Mouse (Mus musculus) ES-E14 (cell line): ENCODE results near the gene Zfp523. TPM values are rescaled to one million over a fixed set of nuclear protein-coding genes. Genes with fewer than 3 reads are reported as not detected.

Experiments used
- DNase-seq: peaks from one replicate; pipeline ENCODE4 v3.0.0-alpha.2; 2013; ENCODE audit warnings: low read depth, low spot score
- H3K27ac ChIP-seq: 2 replicates; pipeline ENCODE4 v1.5.1; 2012; ENCODE audit warnings: low read depth, mild to moderate bottlenecking, low read length, moderate library complexity, mixed read lengths; ENCODE audit not compliant: poor library complexity, insufficient read depth, severe bottlenecking
- H3K36me3 ChIP-seq: 2 replicates; pipeline ENCODE4 v1.6.1; 2012; ENCODE audit warnings: mild to moderate bottlenecking, low read length, moderate library complexity, mixed read lengths; ENCODE audit not compliant: control insufficient read depth, poor library complexity, insufficient read depth, severe bottlenecking
- H3K4me1 ChIP-seq, 2 experiments: fragments of 150-350 bp in 1 of 2; sonication (generic) in 1 of 2; 2 replicates each; pipeline ENCODE4 v1.6.1; 2012; ENCODE audit warnings: low read length in 2 of 2, mild to moderate bottlenecking in 1 of 2, mixed read lengths in 1 of 2; ENCODE audit not compliant: control insufficient read depth in 2 of 2, insufficient read depth in 2 of 2, poor library complexity in 1 of 2
- H3K4me3 ChIP-seq, 2 experiments: fragments of 150-350 bp in 1 of 2; sonication (generic) in 1 of 2; 2 replicates each; pipeline ENCODE4 v1.5.1; 2012; ENCODE audit warnings: low read length in 2 of 2, low read depth in 1 of 2, mild to moderate bottlenecking in 1 of 2, mixed read lengths in 1 of 2; ENCODE audit not compliant: insufficient read depth in 1 of 2, poor library complexity in 1 of 2, severe bottlenecking in 1 of 2
- H3K9ac ChIP-seq: 2 replicates; pipeline ENCODE4 v1.6.1; 2012; ENCODE audit warnings: low read depth, mild to moderate bottlenecking, low read length, mixed read lengths; ENCODE audit not compliant: poor library complexity, insufficient read depth, severe bottlenecking
- H3K9me3 ChIP-seq: fragments of 150-350 bp; sonication (generic); 2 replicates; pipeline ENCODE4 v1.6.1; 2012; ENCODE audit warnings: low read depth, mild to moderate bottlenecking, low read length; ENCODE audit not compliant: control insufficient read depth, insufficient read depth
- CHD2 ChIP-seq: IDR thresholded peaks from 2 replicates; pipeline ENCODE4 v1.6.1; 2014; ENCODE audit warnings: mild to moderate bottlenecking, low read depth, low read length, inconsistent platforms
- HCFC1 ChIP-seq: IDR thresholded peaks from 2 replicates; pipeline ENCODE4 v1.6.1; 2012; ENCODE audit warnings: low read length, inconsistent platforms, borderline replicate concordance; ENCODE audit not compliant: insufficient read depth
- MAFK ChIP-seq: IDR thresholded peaks from 2 replicates; pipeline ENCODE4 v1.6.1; 2014; ENCODE audit warnings: mild to moderate bottlenecking, low read depth, low read length, inconsistent platforms; ENCODE audit not compliant: insufficient read depth
- ZC3H11A ChIP-seq: IDR thresholded peaks from 2 replicates; pipeline ENCODE4 v1.6.1; 2012; ENCODE audit warnings: low read depth, mild to moderate bottlenecking, inconsistent platforms, low read length, borderline replicate concordance
- ZNF384 ChIP-seq: IDR thresholded peaks from 2 replicates; pipeline ENCODE4 v1.6.1; 2012; ENCODE audit warnings: low read depth, low read length, inconsistent platforms
- in situ Hi-C, 2 experiments: fragments of 600-800 bp; cut with MboI; formaldehyde crosslinking; loops; one replicate each; pipeline ENCODE4 v1.15.1; 2025; ENCODE audit warnings: low sequenced_read_pairs in 2 of 2, inconsistent platforms in 1 of 2; ENCODE audit not compliant: unreplicated experiment in 2 of 2
- total RNA-seq: library from RNA; depleted of rRNA; stranded (reverse); fragments of 300-350 nt; gene quantifications from 2 replicates; pipeline ENCODE4 v1.2.3, GENCODE M21; 2012

The Zfp523 gene
- total RNA-seq, 1 experiment: 11.4 TPM

DNA sequence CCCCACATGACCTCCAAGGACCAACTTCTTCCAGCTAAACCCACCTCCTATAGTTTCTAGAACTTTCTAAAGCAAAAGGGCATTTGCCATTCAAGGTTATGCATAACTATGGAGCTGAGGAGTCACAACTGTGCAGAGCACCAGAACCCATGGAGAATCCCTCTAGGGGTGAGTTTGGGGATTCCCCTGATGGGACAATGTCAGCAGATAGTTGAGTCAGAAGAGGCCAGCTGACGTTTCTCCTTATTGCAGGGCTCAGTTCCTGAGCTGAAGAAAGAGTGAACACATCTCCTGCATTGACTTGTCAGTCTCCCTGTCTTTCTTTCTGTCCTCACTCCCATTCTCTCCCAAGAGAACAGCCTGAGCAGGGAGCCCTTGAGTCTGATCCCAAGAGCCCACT is 15.8 kb downstream of the Zfp523 start:
- in situ Hi-C loops: no loop called here
- TF ChIP-seq HCFC1 (no peak), ZC3H11A (no peak), MAFK (no peak), ZNF384 (no peak), CHD2 (no peak)
- DNase-seq: no peak
- Histone ChIP-seq H3K4me1 (no peaks in the 10 kb centered on the region), H3K27ac (no peak overlapping the region), H3K9ac (no peak overlapping the region), H3K36me3 (peaks cover 2% of the 10 kb centered on the region; the same call in 1 of the 2 replicates), H3K9me3 (no peaks in the 10 kb centered on the region), H3K4me3 (no peak overlapping the region)

DNA sequence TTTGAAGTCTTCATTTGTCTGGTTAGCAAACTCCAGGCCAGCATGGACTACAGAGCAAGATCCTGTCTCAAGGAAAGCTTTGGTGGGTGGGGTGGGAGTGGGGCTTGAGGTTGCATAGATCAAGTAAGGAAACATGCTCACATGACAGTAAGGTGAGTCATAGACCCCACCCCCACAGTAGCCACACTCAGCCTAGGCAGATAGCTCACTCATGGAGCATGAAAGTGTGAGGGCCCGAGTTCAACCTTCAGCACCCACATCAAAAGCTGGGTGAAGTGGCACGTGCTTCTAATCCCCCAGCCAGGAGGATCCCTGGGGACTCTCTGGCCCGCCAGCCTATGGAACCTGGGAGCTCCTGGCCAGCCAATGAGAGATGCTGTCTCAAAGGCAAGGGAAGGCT is 16.6 kb downstream of the Zfp523 start:
- no peaks in the 10 kb centered on the region for H3K9me3 ChIP-seq
- no peak overlapping the region for H3K27ac ChIP-seq
- no peaks in the 10 kb centered on the region for H3K4me1 ChIP-seq
- no peak overlapping the region for H3K9ac ChIP-seq
- H3K4me3 ChIP-seq: no peak overlapping the region
- in situ Hi-C loops: no loop called here
- DNase-seq: no peak
- peaks cover 2% of the 10 kb centered on the region; the same call in 1 of the 2 replicates for H3K36me3 ChIP-seq
- TF ChIP-seq HCFC1: no peak
- no peak for TF ChIP-seq CHD2
- no peak for TF ChIP-seq ZNF384
- TF ChIP-seq MAFK: no peak
- no peak for TF ChIP-seq ZC3H11A

DNA sequence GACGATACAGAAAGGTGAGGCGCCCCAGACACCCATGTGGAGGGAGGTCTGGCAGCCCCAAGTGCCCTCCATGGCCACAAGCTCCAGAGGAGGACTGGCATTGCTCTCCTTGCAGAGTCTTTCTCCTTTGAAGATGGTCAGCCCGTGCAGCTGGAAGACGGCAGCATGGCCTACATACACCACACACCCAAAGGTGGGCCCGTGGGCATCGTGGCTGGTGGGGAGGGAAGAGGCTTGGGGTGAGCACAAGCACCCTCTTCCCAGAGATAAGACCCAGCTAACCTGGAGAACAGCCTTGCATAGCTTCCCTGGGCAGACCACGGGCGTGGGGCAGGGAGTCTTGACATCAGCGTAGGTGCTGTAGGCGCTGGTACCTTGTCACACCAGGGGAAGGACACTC is 18.1 kb downstream of the Zfp523 start:
- H3K4me1 ChIP-seq: no peaks in the 10 kb centered on the region
- peaks cover 2% of the 10 kb centered on the region; the same call in 1 of the 2 replicates for H3K36me3 ChIP-seq
- in situ Hi-C loops: no loop called here
- TF ChIP-seq ZC3H11A (no peak), HCFC1 (no peak), MAFK (no peak), ZNF384 (no peak), CHD2 (no peak)
- no peak overlapping the region for H3K4me3 ChIP-seq
- H3K27ac ChIP-seq: no peak overlapping the region
- no peak for DNase-seq
- no peak overlapping the region for H3K9ac ChIP-seq
- H3K9me3 ChIP-seq: no peaks in the 10 kb centered on the region

DNA sequence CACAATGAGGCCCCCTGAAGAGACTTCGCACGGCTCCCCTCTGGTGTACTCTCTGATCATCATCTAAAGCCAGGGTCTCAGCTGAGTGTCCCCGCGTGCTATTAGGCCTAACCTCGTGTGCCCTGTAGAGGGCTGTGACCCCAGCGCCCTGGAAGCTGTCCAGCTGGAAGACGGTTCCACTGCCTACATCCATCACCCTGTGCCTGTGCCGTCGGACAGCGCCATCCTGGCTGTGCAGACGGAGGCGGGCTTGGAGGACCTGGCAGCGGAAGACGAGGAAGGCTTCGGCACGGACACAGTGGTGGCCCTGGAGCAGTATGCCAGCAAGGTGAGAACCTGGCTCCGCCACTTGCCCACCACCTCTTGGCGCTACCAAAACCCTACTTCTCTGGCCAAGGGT is 20.7 kb downstream of the Zfp523 start:
- DNase-seq: no peak
- H3K36me3 ChIP-seq: peaks cover 2% of the 10 kb centered on the region; the same call in 1 of the 2 replicates
- H3K9me3 ChIP-seq: no peaks in the 10 kb centered on the region
- H3K27ac ChIP-seq: no peak overlapping the region
- in situ Hi-C loops: no loop called here
- H3K9ac ChIP-seq: no peak overlapping the region
- TF ChIP-seq MAFK: no peak
- no peak for TF ChIP-seq ZNF384
- TF ChIP-seq HCFC1: no peak
- no peak for TF ChIP-seq ZC3H11A
- TF ChIP-seq CHD2: no peak
- no peaks in the 10 kb centered on the region for H3K4me1 ChIP-seq
- no peak overlapping the region for H3K4me3 ChIP-seq

DNA sequence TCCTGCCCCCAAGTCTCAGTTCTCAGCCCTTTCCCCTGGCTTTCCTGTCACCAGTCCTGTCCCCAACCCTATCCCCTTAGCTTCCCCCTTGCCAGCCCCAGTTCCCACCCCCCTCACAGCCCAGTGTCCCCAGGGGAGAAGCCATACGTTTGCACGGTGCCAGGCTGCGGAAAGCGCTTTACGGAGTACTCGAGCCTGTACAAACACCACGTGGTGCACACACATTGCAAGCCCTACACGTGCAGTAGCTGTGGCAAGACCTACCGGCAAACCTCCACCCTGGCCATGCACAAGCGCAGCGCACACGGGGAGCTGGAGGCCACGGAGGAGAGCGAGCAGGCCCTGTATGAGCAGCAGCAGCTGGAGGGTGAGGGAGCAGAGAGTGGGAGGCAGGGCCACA is 25.1 kb downstream of the Zfp523 start:
- peaks cover 3 to 5% of the 10 kb centered on the region in 2 experiments for H3K4me1 ChIP-seq
- H3K9me3 ChIP-seq: no peaks in the 10 kb centered on the region
- H3K4me3 ChIP-seq: no peak overlapping the region
- H3K27ac ChIP-seq: no peak overlapping the region
- TF ChIP-seq CHD2: no peak
- no peak for TF ChIP-seq MAFK
- TF ChIP-seq HCFC1: no peak
- no peak for TF ChIP-seq ZNF384
- no peak for TF ChIP-seq ZC3H11A
- H3K36me3 ChIP-seq: no peaks in the 10 kb centered on the region; the same call in 1 of the 2 replicates
- no peak overlapping the region for H3K9ac ChIP-seq
- in situ Hi-C loops: no loop called here
- no peak for DNase-seq
